Mouse (Mus musculus) gastrocnemius, adult 8-10 months (tissue): ENCODE results near the gene Tmem81. TPM values are rescaled to one million over a fixed set of nuclear protein-coding genes. Genes with fewer than 3 reads are reported as not detected.
A peak's percentile ranks its signal among the peaks of the same experiment; 100 is the strongest.
"Not testable (repeated sequence)": the region's sequence is repeated elsewhere in the genome, so short reads cannot be mapped to it uniquely, and the experiment has no call there.

Source experiments
- DNase-seq, 2 experiments: peaks; one replicate each; pipeline ENCODE4 v3.0.0; 2022; ENCODE audit warnings: low spot score in 2 of 2
- total RNA-seq, 4 experiments: library from RNA; stranded (reverse); gene quantifications; 2 replicates each; pipeline ENCODE4 v1.2.4; 2022

Gene Tmem81
- total RNA-seq = 1 to 10 TPM; 1.2 to 1.9 (median 1.3) TPM

DNA sequence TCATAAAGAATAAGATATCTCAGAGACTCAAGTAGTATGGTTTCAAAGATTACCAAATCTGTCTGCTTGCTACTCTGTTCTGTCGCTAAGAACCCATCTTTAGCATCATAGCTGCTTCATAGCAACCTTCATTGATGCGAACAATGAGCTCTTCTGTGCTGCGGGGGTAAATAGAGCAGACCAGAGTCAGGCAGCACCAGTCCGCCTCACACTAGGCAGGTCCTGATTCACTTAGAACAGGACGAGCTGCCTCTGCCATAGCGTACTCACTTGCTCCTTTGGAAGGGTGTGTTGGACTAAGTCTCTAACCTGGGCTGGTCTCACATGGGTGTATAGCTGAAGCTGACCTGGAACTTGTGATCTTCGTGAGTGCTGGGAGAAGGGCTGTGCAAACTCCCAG, at the start of gene Tmem81:
Tmem81 (plus strand) TSS at position 173 of the 400 bp plus-strand sequence.
- no peak for DNase-seq

DNA sequence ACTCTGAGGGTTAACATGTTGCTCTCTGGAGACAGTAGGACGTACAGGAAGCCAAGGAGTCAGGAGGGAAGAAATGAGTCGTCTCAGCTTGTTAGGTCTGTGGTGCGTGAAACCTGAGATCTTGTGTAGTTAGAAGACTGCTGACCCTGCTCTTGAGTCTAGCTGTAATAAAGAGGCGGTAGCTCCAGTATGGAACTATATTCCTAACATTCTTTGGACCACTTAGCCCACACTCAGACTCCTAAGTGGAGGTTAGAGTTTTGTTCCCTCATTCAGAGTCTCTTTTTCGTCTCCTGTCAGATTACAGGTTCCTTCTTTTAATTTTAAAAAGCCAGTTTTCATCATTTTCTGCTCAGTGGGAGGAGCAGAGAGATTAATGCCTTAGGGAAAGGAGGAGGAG, 41.4 kb upstream of the Tmem81 start:
- DNase-seq = no peak

DNA sequence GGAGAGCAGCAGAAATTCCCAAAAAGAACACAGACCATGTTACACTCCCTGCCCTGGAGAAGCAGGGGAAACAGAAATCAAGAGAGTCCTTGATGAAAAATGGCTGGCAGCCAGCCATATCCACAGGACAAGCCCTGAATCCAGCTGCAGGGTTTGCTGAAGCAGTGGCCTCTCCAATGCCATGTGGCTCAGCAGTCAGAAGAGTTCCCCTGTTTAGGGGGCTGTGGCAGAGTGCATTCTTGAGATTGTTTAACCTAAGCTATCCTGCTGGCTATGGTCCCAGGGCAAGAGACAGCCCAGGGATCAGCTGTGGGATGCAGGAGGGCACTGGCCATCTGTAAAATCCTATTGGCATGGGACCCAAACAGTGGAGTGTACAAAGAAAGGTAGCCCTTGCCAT, 37.1 kb upstream of the Tmem81 start:
- DNase-seq = no peak

DNA sequence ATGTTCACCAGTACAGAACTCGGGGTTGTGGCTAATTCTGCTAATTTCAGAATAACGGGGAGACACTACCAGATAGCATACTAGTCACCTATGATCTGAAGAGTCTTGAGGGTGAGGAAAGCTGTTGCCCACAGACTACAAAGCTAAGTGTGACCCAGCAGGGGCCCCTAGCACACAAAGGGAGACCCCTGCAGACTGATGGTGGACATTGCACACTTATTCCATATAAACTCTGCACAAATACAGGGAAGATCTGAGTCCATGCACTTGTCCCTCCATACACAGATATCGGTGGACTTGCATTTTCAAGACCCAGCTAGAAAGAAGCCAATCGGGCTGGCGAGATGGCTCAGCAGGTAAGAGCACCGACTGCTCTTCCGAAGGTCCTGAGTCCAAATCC, 36.5 kb upstream of the Tmem81 start:
- no peak for DNase-seq

DNA sequence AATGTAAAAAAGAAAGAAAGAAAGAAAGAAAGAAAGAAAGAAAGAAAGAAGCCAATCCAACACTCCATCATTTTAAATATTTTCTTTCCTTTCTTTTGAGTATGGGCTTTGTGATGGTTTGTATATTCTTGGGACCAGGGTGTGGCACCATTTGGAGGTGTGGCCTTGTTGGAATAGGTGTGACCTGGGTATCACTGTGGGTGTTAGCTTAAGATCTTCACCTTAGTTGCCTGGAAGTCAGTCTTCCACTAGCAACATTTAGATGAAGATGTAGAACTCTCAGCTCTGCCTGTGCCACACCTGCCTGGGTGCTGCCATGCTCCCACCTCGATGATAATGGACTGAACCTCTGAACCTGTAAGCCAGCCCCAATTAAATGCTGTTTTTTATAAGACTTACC, 36.0 kb upstream of the Tmem81 start:
- not testable (repeated sequence) for DNase-seq

DNA sequence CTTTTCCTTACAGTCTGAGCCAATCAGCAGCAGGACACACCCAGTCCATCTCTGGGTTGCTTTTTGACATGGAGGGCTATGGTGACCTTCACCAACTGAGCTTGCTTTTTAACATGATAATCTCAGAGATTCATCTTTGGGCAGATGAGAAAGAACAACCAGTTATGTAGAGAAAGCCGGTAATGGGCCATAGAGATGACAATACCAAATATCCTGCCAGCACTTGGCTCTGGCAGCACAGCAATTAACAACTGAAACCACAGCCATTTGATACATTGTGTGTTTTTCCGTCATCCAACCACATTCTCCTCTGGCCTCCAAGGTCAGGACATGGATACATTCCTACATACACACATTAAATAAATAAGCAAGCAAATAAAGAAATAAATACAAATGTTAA, 35.0 kb upstream of the Tmem81 start:
- DNase-seq = no peak

DNA sequence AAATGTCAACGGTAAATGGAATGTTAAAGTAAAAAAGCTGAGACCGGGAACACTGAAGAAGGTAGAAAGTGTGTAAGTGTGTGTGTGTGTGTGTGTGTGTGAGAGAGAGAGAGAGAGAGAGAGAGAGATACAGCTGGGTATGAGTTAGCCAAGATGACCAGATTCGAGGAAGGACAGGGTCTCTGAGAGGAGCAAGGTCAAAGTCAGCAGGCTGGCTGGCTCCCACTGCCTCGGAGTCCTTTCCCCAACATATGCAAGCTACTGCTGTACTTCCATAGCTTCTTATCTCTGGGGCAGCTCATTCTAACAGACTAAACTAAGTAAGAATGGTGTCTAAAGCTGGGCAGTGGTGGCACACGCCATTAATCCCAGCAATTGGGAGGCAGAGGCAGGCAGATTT, 34.5 kb upstream of the Tmem81 start:
- DNase-seq = no peak

DNA sequence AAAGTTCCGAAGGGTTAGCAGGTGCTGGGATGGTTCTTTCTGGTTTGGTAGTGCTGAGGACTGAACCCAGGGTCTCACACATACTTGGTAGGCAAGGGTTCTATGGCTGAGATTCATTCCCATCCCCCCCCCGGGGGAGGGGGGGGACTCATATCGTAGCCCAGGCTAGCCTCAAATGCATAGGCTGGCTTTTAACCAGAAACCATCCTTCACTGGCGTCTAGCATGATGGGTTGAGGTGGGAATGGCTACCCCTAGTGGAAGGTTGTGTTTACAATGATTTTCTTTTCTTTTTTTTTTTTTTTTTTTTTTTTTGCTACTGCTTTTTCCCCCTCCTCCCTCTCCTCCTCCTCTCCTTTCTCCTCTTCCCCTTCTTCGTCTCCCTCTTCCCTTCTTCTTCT, 33.5 kb upstream of the Tmem81 start:
- DNase-seq = no peak

DNA sequence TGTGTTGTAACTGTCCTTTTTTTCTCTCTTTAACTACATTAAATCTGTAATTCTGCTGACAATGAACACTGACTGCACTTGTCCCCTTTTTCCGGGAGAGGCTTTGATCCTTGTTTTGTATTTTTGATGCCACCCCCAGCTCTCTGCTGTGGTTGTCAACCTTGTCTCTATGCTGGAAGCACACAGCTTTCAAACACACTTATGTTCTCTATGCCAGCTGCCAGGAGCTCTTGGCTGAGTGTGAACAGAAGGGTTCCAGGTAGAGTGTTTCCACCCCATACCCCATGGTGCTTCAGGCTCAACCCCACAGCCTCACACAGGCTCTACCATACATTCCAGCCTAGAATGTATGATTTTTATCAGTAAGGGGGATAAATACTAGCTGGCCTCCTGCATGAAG, 31.5 kb upstream of the Tmem81 start:
- DNase-seq = no peak

DNA sequence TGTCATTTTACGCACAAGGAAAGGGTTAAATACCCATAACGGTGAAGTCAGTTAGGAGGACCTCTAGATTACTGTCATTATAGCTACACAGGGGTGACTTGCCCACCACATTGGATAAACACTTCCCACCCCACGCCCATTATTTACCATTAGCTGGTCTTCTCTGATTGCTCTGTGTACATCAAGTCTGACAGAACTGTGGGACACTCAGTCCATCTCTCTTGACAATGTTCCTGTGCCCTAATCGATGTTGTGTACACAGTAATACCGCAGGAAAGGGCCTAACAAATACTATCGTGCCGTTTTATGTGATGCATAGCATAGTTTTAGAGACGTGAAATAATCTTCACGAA, 29.5 kb upstream of the Tmem81 start:
- no peak for DNase-seq

DNA sequence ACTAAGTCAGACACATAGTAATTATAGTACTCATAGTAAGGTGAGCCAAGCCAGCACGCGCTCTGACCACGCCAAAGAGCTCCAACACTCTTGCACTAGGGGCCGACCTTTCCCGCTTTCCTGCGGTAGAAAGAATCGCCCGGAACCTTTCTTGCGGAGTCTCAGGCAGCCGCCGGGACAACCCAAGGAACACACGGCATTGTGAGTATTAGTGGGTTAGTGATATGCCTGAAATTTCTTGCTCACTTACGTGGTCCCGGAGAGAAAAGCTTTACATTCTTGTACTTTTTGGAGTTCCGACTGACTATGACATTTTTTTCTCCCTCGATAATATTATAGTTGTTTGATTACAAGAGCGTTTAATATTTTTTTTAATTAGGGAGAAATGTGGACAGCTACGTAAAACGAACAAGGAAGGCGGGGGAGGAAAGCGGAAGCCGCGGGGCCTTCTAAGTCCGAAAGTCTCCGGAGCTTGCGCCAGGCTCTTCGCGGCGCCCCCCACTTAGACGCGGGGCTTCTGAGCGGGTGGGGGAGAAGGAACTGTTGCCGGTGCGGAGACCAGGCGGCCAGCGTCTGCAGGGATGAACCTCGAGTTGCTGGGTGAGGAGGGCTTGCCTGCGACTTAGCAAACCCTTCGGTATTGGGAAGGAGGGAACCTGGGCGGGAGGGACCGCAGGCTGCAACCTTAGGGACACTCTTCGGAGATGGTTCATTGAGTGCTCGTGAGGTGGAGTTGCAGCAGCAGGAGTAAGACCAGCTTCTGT, 28.9 kb upstream of the Tmem81 start, which contains the start of gene Rbbp5:
Rbbp5 (plus strand) TSS at position 438 of the 764 bp plus-strand sequence.
- peak; percentile 73 to 77 for DNase-seq

DNA sequence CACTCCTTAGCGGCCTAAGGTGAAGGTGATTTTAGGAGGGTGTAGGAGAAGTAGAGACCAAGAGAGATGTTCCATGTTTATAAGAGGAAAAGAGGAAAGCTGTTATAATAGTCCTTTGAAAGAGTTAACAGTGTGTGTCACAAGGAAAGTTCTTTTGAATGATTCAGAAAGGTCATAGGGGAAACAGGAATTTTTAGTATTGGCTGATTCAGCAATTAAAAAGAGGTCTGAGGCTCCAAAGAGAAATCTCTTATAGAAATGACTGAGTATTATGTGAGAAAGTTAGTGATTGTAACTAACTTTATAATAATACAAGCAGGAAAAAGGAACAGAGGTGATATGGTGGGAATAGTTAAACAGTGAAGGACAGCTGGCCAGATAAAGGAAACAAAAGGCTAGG, 26.6 kb upstream of the Tmem81 start:
- DNase-seq = no peak

DNA sequence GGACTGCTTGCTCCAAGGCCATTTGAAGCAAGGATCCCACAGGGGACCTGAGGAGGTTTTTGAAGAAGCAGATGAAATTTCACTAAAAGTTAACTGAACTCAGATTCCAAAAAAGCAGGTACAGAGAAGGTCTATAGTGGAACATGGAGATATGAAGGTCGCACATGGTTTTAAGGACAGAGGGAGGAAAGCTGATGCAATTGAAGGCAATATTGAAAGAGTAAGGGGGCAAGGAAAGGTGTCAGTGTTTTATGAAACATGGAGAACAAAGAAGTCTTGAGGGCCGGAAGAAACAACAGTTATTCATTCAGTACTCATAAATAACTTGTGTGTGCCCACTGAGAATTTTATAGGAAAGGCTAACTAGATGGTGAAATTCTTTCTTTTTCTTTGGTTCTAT, 24.4 kb upstream of the Tmem81 start:
- DNase-seq = no peak

DNA sequence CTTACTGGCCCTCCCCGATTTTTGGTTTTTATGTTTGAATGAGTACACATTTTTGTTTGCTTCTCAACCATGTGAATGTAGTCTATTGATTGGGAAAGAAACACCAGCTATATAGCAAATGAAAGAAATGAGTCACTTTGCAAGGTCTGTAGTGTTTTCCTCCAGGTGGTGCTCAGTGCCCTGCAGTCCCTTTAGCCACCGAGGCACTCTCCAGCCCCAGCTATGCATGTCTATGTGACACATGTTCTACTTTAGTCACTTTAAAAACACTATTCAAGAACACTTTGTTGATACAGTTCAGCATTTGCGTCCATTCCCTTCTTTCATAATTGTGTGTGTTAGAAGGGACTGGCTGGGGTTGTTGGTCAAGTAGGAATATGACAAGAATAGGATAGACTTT, 22.8 kb upstream of the Tmem81 start:
- no peak for DNase-seq

DNA sequence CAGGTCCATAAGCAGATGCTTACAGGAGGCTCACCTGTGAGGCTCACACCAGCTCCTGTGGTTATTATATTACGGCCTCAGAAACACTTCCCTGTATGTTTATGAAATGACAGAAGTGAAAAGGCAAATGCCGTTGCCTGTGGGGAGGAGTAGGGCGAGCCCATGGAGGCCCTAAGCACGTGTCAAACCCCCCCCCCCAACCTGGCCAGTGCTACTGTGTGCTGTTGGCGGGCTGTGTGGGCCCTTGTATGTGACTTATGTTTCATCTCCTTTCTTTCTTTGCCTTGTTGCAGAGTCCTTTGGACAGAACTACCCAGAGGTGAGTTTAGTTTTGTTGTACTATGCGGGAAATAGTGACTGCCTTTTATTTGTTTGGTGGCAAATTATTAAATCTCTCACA, 22.3 kb upstream of the Tmem81 start:
- no peak for DNase-seq

DNA sequence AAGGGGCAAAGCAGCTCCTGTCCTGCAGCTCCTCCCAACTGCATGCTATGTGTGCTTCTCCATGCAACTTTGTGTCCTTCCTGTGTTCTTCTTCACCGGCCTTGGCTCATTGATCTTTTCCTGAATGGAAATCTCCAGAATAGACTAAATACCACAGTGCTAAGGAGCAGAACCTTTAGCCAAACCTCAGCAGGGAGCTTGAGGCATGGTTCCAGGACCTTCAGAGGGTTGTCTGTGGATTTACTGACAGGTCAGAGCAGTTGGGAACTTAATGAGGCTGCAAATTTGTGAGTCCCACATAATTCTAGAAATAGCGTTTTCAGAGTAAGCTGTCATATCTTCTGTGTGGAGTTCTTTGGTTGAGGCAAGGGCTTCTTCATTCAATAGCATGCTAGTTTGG, 5.5 kb upstream of the Tmem81 start:
- DNase-seq = no peak

DNA sequence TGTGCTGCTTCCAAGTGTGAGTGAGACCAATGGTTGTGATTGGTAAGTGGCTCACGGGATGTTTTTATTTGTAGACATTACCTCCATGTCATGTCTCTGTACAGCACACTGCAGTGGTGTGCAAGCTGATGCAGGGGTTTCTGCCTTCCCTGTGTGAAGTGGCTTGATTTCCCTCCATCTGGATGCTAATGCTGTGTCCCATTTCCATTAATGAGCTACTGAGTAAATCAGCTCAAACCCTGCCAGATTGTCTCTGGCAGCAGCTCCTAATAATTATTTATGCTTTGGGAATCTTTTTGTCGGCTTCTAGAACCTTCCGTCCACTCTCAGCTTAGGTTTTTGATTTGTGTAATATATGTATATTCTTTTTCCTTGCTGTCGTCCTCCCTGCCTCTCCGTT, 875 bp upstream of the Tmem81 start:
- no peak for DNase-seq

DNA sequence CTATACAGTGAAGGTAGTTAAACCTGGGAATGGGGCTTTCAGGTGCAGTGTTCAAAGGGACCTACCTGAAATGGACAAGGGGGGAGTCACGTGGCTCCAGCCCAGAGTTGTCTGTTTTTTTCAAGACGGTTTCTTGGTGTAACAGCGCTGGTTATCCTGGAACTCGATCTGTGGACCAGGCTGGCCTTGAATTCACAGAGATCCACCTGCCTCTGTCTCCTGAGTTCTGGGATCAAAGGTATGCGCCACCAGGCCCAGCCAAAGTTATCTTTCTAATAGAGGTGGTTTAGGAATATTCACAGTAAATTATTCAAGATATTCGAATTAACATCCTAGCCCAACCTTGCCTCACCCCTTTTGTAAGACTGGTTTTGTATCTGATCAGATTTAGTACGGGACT, 626 bp downstream of the Tmem81 start:
- DNase-seq = no peak

DNA sequence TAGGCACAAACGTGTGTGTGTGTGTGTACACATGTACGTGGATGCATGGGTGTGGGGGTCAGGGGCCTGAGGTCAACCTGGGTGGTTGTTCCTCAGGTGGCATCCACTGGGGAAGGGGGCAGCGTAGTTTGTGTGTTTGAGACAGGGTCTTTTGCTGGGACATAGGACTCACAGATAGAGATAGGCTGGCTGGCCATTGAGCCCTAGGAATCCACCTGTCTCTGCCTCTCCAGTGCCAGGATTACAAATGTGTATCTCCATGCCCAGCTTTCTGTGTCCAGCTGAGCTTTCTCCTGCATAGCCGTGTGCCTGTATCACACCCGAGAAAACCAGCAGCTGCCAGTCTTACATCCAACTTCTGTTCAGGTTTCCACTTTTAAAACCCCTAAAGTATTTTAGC, 3.7 kb downstream of the Tmem81 start:
- no peak for DNase-seq

DNA sequence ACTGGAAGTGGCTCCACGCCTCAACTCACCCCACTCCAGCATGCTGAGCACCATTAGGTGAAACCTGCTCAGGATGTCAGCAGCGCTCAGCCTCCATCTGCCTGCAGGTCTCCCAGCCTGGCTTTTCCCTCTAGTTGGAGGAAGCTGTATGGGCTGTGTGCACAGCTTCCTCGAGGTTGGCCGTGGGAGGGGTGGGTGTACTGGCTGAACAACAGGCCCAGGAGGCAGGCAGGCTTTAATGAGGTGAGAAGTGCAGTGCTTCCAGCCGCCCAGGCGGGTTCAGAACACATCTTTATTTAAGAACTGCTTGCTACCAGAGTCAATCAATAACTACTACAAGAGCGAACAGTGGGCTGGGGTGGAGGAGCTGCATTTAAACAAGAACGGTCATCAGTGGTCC, 5.5 kb downstream of the Tmem81 start:
- DNase-seq = no peak

DNA sequence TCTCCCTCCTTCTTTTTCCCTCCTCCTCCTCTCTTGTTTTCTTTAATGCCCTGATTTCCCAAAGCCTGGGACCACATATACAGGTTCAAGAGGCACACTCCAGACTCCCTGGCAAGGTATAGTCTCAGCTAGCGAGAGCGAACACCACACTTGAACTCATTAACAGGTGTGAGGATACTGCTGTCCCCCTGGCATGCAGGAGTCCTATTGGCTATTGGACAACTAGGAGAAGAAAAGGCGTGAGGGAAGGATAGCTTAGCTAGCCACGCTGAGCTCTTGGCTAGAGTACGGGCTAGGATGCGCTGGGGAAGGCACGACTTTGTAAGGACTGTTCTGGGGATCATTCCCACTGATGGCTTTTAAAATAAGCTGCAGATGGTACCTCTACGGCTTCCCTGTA, 6.1 kb downstream of the Tmem81 start:
- no peak for DNase-seq

DNA sequence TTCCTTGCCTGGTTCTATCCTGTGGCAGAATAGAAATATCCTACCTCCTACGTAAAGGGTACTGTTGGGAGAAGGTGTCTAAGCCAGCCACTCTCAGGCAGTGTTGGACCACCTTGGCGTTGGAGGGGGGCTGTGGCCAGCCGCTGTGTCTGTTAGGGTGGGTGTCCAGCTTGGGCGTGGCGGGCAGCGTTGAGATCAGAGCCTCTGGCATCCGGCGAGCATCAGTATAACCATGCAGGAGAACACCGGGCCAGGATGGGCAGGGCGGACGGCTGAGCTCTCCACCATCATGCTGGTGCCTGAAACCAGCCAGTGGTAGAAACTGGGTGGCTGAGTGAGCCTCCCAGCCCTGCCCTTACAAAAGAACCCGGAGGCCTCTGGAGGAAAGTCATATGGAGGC, 9.3 kb downstream of the Tmem81 start:
- DNase-seq = no peak

DNA sequence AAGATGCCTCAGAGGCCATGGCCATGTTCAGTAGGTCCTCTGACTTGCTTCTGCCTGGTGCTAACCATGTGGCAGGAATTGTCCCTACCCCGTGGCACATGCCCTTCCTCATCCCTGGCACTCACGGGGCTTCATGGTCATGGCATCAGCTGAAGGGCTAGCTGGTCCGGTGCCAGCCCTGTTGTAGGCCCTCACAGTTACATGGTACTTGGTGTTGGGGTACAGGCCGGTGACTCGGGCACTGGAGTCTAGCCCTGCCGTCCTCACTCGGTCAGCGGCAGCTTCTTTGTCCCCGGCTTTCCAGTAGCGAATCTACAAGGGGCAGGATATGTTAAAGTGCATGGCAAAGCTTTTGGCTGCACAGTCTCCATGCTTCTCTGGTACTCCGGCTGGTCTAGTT, 10.7 kb downstream of the Tmem81 start:
- no peak for DNase-seq

DNA sequence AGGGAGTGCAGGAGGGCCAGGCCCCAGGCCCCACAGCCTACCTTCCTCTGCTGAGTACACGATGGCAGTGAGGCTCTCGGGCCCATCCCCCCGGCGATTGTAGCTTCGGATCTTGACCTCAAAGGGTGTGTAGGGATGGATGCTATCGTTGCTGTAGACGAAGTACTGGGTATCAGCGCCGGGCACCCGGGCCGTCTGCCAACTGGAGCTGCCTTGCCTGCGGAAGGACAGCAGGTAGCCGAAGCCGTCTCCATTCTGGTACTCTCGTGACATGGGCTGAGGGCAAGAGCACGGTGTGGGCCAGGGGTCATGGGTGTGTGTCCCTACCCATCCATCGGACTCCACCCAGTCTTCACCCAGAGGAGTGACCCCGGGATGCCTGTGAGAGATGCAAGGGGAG, 12.6 kb downstream of the Tmem81 start:
- no peak for DNase-seq
